21 mouse cellular contexts compared by ENCODE assay signal in genomic region chr1:155816167-155816566, GRCm38 (mm10). TPM values are rescaled to one million over a fixed set of nuclear protein-coding genes. Genes with fewer than 3 reads are reported as not detected.
DNase-seq lines count a peak whose midpoint lies in the region; ATAC-seq and TF ChIP-seq lines count a peak whose summit lies in the region.
"Had no signal": no experiment of that assay in that cellular context is flagged by ENCODE, and none has a peak within 500 bp of the region (broad histone marks: within the 10 kb centered on the region; RNA-seq: fewer than 3 reads in every experiment).

No protein-coding gene starts in this region.

- peaks cover 5% of the 10 kb centered on the region for H3K79me2 ChIP-seq in MEL (ENCODE audit: control insufficient read depth, insufficient read depth, low read length, poor library complexity)

- H3K4me1 ChIP-seq in MEL (ENCODE audit: control insufficient read depth in 1 of 2, insufficient read depth in 2 of 2, low read length in 2 of 2), result peaks cover 8 to 33% of the 10 kb centered on the region in 2 experiments

- no peaks in the 10 kb centered on the region for H3K27me3 ChIP-seq in MEL (ENCODE audit: control insufficient read depth in 1 of 2, insufficient read depth in 2 of 2, low read length in 2 of 2)
- H3K27me3 ChIP-seq: embryonic facial prominence, embryonic 13.5 days; embryonic facial prominence, embryonic 15.5 days; forebrain, embryonic 13.5 days; forebrain, embryonic 15.5 days; Patski had no signal

- no peak overlapping the region for H3K4me3 ChIP-seq in MEL (ENCODE audit: control insufficient read depth in 1 of 2, insufficient read depth in 1 of 2, low read depth in 2 of 2, low read length in 2 of 2)
- H3K4me3 ChIP-seq: embryonic facial prominence, embryonic 13.5 days; embryonic facial prominence, embryonic 15.5 days; forebrain, embryonic 13.5 days; forebrain, embryonic 15.5 days had no signal

- peak; percentile 85 for DNase-seq in MEL (ENCODE audit: low read depth, low spot score)
- DNase-seq in ZHBTc4 (ENCODE audit: low read depth, low spot score), result peak; percentile 9
- DNase-seq in testis, postnatal 10 days (ENCODE audit: low spot score), result peak; percentile 36
- no peak for DNase-seq in liver
- DNase-seq: adrenal gland, adult 2 months; adrenal gland, postnatal 10 days; adrenal gland, postnatal 25 days; cerebellum, adult 11 months; cerebellum, adult 18-20 months; cerebellum, adult 8-10 months; cerebellum, adult 9-11 months; cerebellum, postnatal 14 days; cerebellum, postnatal 36 days; embryo, embryonic 11 days; forebrain, postnatal 0 days had no signal

- TF ChIP-seq POLR2A in MEL (IDR thresholded peaks at IDR 0.05; ENCODE audit: control insufficient read depth in 1 of 2, insufficient read depth in 1 of 2, low read depth in 1 of 2, low read length in 2 of 2, poor library complexity in 1 of 2), result no peak

- H3K9me3 ChIP-seq in MEL (replicated peaks; ENCODE audit: insufficient read depth, low read length), result no peaks in the 10 kb centered on the region
- H3K9me3 ChIP-seq: embryonic facial prominence, embryonic 13.5 days; embryonic facial prominence, embryonic 15.5 days; forebrain, embryonic 13.5 days; forebrain, embryonic 15.5 days had no signal

- ATAC-seq in erythroblast, adult 5-6 weeks (replicated peaks; ENCODE audit: low FRiP score, poor library complexity, severe bottlenecking), result no peak
- ATAC-seq: forebrain, embryonic 13.5 days; forebrain, embryonic 15.5 days; forebrain, postnatal 0 days; Patski had no signal

- TF ChIP-seq EP300 in MEL (IDR thresholded peaks at IDR 0.05; ENCODE audit: low read depth in 1 of 2, low read length in 2 of 2), result no peak

- H3K9ac ChIP-seq in MEL (ENCODE audit: control insufficient read depth, low read depth, low read length, poor library complexity, severe bottlenecking), result no peak overlapping the region
- H3K9ac ChIP-seq: embryonic facial prominence, embryonic 13.5 days; embryonic facial prominence, embryonic 15.5 days; forebrain, embryonic 13.5 days; forebrain, embryonic 15.5 days; forebrain, postnatal 0 days had no signal

- TF ChIP-seq CTCF in MEL (IDR thresholded peaks at IDR 0.05 in 2 of 3, conservative IDR thresholded peaks at IDR 0.05 in 1 of 3; ENCODE audit: control insufficient read depth in 1 of 3, insufficient read depth in 1 of 3, low read depth in 2 of 3, low read length in 3 of 3, poor library complexity in 1 of 3, severe bottlenecking in 1 of 3), result no peak

- H3K27ac ChIP-seq in MEL (ENCODE audit: control insufficient read depth, low read depth, low read length), result no peak overlapping the region
- H3K27ac ChIP-seq: embryonic facial prominence, embryonic 13.5 days; embryonic facial prominence, embryonic 15.5 days; forebrain, embryonic 13.5 days; forebrain, embryonic 15.5 days had no signal

- H3K36me3 ChIP-seq in MEL (ENCODE audit: control insufficient read depth in 1 of 2, insufficient read depth in 2 of 2, low read length in 2 of 2), result peaks cover 0 to 26% of the 10 kb centered on the region in 2 experiments; a peak in 2 of 4 replicates
- H3K36me3 ChIP-seq: embryonic facial prominence, embryonic 13.5 days; embryonic facial prominence, embryonic 15.5 days; forebrain, embryonic 15.5 days had no signal

- no peak for TF ChIP-seq RAD21 in MEL (IDR thresholded peaks at IDR 0.05; ENCODE audit: low read depth, low read length)

TF ChIP-seq in MEL, 35 proteins besides CTCF, POLR2A, EP300 and RAD21:
- TF ChIP-seq NRF1 (IDR thresholded peaks at IDR 0.05; ENCODE audit: insufficient read depth, low read depth, low read length, poor library complexity, severe bottlenecking) (no peak), ZKSCAN1 (IDR thresholded peaks at IDR 0.05; ENCODE audit: low read depth, low read length) (no peak), KAT2A (conservative IDR thresholded peaks at IDR 0.05; ENCODE audit: low read depth, low read length) (no peak), MAFK (IDR thresholded peaks at IDR 0.05; ENCODE audit: borderline replicate concordance, low read depth, low read length) (no peak), GATA1 (IDR thresholded peaks at IDR 0.05; ENCODE audit: low read depth, low read length) (no peak), USF2 (IDR thresholded peaks at IDR 0.05; ENCODE audit: borderline replicate concordance in 1 of 2, insufficient read depth in 1 of 2, low read depth in 1 of 2, low read length in 2 of 2) (no peak), MYC (IDR thresholded peaks at IDR 0.05; ENCODE audit: low read depth, low read length) (0 out of 2 replicates have a peak, but pooled peaks have one; percentile 51), ZNF384 (IDR thresholded peaks at IDR 0.05; ENCODE audit: low read depth, low read length) (no peak), SIN3A (IDR thresholded peaks at IDR 0.05; ENCODE audit: low read length) (peak; percentile 100), ELF1 (IDR thresholded peaks at IDR 0.05; ENCODE audit: low read depth, low read length) (no peak), ETS1 (IDR thresholded peaks at IDR 0.05; ENCODE audit: low read depth, low read length) (peak; percentile 91), TCF12 (IDR thresholded peaks at IDR 0.05; ENCODE audit: low read depth, low read length) (0 out of 2 replicates have a peak, but pooled peaks have one; percentile 26), MXI1 (IDR thresholded peaks at IDR 0.05; ENCODE audit: low read depth, low read length) (peak; percentile 100), USF1 (IDR thresholded peaks at IDR 0.05; ENCODE audit: low read depth, low read length) (peak; percentile 67), MAX (IDR thresholded peaks at IDR 0.05; ENCODE audit: low read length) (peak; percentile 96), GABPA (IDR thresholded peaks at IDR 0.05; ENCODE audit: low read depth, low read length) (no peak), BHLHE40 (IDR thresholded peaks at IDR 0.05; ENCODE audit: borderline replicate concordance, low read depth, low read length) (peak; percentile 69; the same call in 1 of the 2 replicates)

RNA-seq across cellular contexts. Expression of gene Qsox1, which starts 3.5 kb away (rescaled TPM):
- total RNA-seq in MEL (2012; rRNA removed), result 8.4 TPM in 2 replicates
- polyA plus RNA-seq in MEL (2012; ENCODE audit: insufficient read depth in 1 of 2, insufficient read length in 2 of 2, low read depth in 1 of 2, low replicate concordance in 2 of 2, missing spikeins in 1 of 2), result 10 to 100 TPM in 1 of 2 experiments, not detected in 1; 17.1 TPM
- 1.5 and 4.2 TPM in 2 replicates for total RNA-seq in erythroblast, adult 5-6 weeks (2015; ENCODE audit: low replicate concordance)
- 4.6 and 8.2 TPM in 2 replicates for total RNA-seq in erythroblast, adult 5-6 weeks (2017; ENCODE audit: low replicate concordance)
